Mouse (Mus musculus) T-helper 17 cell (primary cell): ENCODE measurements at regions not wholly inside any gene's neighbourhood (a gene's known extent, or its start where the extent isn't known, plus 50 kb on each side); places are given as distances from the start of the nearest gene placed in this dataset.

Experiments used
- in situ Hi-C, 2 experiments: fragments of 300-600 bp; cut with MboI, MseI; formaldehyde crosslinking; loops; 1 replicate in 1 of 2; 2 replicates in 1 of 2; pipeline ENCODE4 v1.15.1; 2025; ENCODE audit warnings: high pct_unique_total_duplicates in 2 of 2

DNA sequence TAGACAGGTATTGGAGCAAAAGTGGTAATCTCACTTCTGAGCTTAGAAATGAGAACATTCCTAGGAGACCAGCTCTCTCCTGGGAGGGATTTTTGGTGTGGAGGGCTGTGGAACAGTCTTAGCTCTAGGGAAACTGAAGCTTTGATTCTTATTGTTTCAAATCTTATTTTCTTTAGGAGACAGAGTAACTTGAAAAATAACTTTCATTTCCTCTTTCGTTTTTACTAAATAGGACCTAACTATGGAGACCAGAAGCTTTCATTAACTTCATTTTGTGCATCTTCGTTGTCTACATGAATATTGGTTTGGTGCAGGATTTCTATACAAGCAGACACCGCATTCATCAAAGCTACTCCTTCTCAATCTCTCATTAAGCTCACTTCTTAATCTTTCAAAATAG lies 1010.5 kb upstream of the Msl3l2 start:
- in situ Hi-C loops = no loop called here

- in situ Hi-C loops = no loop called here
Measured at GRCm38 (mm10) chr10:55097225-55097624, 1009.5 kb upstream of the Msl3l2 start.

DNA sequence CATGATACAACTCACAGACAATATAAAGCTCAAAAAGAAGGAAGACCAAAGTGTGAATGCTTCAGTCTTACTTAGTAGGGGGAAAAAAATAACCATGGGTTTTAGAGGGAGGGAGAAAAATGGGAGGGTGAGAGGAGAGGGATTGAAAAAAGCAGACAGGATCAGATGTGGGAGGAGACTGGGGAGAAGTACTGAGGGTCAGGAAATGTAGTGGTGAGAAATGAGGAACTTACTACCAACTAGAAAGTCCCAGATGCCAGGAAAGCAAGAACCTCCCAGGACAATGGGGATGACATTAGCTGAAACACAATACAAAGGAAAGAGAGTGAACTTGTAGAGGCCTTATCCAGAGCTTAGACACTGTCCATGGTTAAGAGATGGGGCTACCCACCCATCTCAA lies 1008.4 kb upstream of the Msl3l2 start:
- in situ Hi-C loops = no loop called here

- in situ Hi-C loops = no loop called here
Measured at GRCm38 (mm10) chr10:55112217-55112616, 994.5 kb upstream of the Msl3l2 start.

DNA sequence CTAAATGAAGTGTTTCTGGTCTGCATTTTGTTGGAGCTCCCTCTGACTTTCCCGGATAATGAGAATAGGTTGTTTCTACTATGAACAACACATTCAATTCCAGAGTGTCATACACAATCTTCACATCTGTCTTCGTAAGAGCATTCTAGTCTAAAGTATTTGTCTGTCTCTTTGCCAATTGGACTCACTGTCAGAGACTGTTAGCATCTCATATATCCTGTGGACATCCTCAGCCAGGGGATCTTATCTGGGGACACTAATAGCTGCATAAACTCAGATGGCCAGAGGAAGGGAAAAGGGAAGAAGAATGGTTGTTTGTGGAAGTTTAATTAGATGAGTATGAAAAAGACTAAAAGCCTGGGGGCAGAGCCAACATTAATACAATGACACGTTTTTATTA lies 958.5 kb upstream of the Msl3l2 start:
- in situ Hi-C loops = no loop called here

DNA sequence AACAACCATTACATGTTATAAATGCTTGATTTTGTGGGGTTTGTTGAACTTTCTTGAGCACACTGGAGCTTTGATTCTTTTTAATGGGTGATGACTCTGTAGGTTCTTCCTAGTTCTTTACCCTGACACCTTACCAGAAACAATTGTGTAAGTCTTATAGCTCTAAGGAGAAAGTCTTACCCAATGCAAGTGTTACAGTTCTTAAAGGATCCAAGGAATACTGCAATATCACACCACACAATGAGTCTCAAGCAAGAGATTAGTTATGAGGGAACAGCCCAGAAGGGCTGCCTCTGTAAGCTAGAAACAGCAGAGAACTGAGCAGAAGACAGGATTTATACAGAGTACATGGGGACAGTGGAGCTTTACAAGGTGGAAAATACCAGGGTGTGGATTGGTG lies 914.5 kb upstream of the Msl3l2 start:
- in situ Hi-C loops = no loop called here

DNA sequence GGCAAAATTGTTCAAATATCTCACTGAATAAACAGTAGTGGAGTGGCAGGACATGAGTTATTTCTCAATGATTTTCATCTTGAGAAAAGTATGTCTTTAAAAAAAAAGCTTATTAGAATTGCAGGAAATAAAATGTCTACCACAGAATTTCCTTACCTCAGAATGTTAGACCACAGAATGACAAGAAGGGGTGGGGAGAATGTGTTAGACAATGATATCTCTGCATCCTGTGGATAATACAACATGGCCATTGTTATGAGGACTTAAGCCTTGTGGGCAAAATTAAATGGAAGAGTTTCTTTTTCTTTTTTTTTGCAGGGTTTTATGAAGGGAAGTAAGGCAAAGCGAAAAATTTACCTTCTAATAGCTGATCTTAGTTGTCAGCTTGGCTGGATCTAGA lies 912.6 kb upstream of the Msl3l2 start:
- in situ Hi-C loops = no loop called here

GRCm38 (mm10) chr10:55195266-55195665 lies 911.5 kb upstream of the Msl3l2 start:
- in situ Hi-C loops = no loop called here

DNA sequence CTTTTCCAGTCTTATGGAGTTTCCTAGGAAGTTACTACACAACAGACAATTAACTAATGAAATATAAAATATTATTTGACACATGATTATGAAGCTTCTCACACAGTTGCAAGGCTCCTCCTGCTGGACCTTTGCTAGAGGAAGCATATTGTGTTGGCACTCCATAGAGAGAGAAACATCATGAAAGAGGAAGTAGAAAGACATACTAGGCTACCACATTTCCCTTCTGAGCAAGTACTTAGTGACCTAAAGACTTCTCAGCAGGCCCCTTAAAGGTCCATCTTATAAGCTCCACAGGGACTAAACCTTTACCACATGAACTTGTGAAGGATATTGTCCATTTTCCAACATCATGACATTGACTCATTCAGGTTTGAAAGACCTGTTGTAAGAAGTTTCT lies 869.6 kb upstream of the Msl3l2 start:
- in situ Hi-C loops = no loop called here

GRCm38 (mm10) chr10:55257351-55257750 lies 849.4 kb upstream of the Msl3l2 start:
- in situ Hi-C loops = no loop called here

DNA sequence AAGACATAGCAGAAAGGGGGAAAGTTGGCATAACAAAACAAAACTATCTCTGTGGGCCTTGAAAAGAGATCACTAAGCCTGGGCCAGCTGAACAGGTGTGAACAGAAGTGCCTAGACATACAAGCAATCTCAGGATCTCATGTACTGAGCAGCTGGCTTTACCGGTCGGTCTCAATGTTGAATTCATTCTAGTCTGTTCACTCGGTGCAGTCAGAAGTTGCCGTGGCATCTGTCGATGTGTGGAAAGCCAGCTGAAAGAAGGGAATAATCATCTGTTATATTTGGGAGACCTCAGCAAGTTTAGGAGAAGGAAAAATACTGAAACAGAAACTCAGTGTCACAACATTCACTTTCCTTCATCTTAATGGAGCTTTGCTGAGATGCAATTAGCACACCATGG lies 806.6 kb upstream of the Msl3l2 start:
- in situ Hi-C loops = no loop called here

DNA sequence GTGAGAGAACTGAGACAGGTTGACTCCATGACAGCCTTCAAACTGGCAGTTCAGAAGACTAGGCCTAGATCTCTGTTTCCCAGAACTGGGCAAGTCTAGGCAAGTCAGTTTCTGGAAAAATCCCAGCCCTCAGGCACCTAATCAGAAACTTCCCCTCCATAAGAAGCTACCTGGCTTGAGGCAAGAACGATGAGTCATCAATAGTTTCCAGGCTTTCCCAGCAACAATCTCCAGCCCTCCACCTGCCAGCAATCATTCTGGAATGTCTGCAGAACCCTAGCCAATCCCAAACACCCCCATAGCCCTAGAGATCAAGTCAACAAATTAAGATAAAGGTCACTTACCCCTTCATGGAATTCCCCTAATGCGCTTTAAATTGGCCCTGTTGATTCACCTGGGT lies 772.9 kb upstream of the Msl3l2 start:
- in situ Hi-C loops = loop anchor here in 1 of 2 experiments (10.0 kb wide), 1 partner anchor 991 kb away; no protein-coding TSS in a partner anchor

DNA sequence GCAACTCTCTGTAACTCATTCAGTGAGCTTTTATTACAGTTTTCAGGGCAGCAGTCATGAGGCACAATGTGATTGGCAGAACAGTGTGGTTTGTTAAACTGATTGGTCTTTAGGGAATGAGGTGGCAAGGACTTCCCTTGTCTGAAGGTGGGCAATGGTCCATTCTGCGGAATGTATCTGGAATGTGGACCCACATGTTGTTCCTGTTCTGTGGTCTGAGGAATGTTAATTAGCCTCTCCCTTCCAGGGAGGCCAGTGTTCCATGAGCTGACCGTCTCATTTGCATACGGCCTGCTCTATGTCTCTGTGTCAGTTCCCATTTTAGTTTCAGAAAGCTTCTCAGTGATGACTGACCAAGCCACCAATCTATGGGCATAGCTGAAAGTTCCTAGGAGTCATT lies 770.7 kb upstream of the Msl3l2 start:
- in situ Hi-C loops = loop anchor here in 1 of 2 experiments (10.0 kb wide), 1 partner anchor 989 kb away; no protein-coding TSS in a partner anchor

GRCm38 (mm10) chr10:55348071-55348470 lies 758.6 kb upstream of the Msl3l2 start:
- in situ Hi-C loops = no loop called here
